Mouse (Mus musculus) cortical plate, adult 2 months (tissue): ENCODE data around the gene Tmem94.

ENCODE experiments used
- CTCF ChIP-seq: fragments of 200-500 bp; IDR thresholded peaks from 2 replicates; pipeline ENCODE4 v1.5.1; 2011; ENCODE audit warnings: mild to moderate bottlenecking, control low read depth, low read length; ENCODE audit not compliant: insufficient read depth; ENCODE audit errors: extremely low read depth
- POLR2A ChIP-seq: fragments of 200-500 bp; IDR thresholded peaks from 2 replicates; pipeline ENCODE4 v1.6.1; 2011; ENCODE audit warnings: mild to moderate bottlenecking, low read length, control low read depth; ENCODE audit not compliant: insufficient read depth; ENCODE audit errors: extremely low read depth

GRCm38 (mm10) chr11:115797665-115798064 is 32.4 kb downstream of the Tmem94 start:
- TF ChIP-seq CTCF (no peak), POLR2A (no peak)
